Comparison of ENCODE assay signal across 9 mouse cellular contexts in the genomic region with DNA sequence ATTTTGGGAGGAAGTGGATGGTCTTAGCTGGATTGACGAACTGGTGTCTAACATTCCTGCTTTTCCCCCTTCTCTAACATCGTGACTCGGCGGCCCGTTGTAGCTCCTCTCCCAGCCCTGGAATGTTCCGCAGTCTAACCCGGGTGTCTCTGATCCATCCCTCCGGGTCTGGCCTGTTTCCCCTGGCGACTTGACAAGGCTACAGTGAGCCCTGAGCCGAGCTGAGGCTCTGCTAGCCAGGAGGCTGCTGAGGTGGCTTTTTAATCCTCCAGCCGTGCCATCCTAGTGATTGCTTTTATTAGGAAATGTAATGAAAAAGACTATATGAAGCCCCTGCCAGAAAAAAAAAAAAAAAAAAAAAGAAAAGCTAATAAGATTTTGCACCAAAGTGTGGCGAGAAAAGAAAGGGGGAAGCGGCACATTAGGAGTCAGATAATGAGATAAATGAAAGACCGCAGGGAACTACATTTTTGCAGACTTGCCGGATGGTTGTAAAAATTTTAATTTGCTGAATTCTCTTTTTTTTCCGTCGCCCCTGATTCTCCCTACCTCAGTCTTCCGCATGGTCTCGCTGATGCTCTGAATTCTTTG. TPM values are rescaled to one million over a fixed set of nuclear protein-coding genes. Genes with fewer than 3 reads are reported as not detected.
A peak's percentile ranks its signal among the peaks of the same experiment; 100 is the strongest.
DNase-seq lines count a peak whose midpoint lies in the region; ATAC-seq and TF ChIP-seq lines count a peak whose summit lies in the region.
"Had no signal": no experiment of that assay in that cellular context is flagged by ENCODE, and none has a peak within 500 bp of the region (broad histone marks: within the 10 kb centered on the region; RNA-seq: fewer than 3 reads in every experiment).

No protein-coding gene starts in this region.

- no peaks in the 10 kb centered on the region for H3K36me3 ChIP-seq in kidney, adult 2 months (ENCODE audit: control insufficient read depth, insufficient read depth, low read length)
- H3K36me3 ChIP-seq in forebrain, embryonic 16.5 days (ENCODE audit: control insufficient read depth, insufficient read depth) = no peaks in the 10 kb centered on the region

- TF ChIP-seq POLR2A in kidney, adult 2 months (IDR thresholded peaks at IDR 0.05; ENCODE audit: low read depth, low read length) = no peak
- no peak for TF ChIP-seq POLR2A in brain, embryonic 14.5 days (IDR thresholded peaks at IDR 0.05; ENCODE audit: borderline replicate concordance, extremely low read depth, insufficient read depth, insufficient read length, poor library complexity, severe bottlenecking)

- H3K9me3 ChIP-seq in forebrain, embryonic 16.5 days (ENCODE audit: control insufficient read depth, low read length) = no peaks in the 10 kb centered on the region

- no peak for ATAC-seq in forebrain, embryonic 16.5 days
- ATAC-seq in megakaryocyte progenitor cell, adult 5-6 weeks (replicated peaks; ENCODE audit: poor library complexity) = no peak
- ATAC-seq in megakaryocyte-erythroid progenitor cell, adult 5-6 weeks (replicated peaks; ENCODE audit: low FRiP score, low TSS enrichment, poor library complexity, severe bottlenecking) = no peak

- H3K9ac ChIP-seq in forebrain, embryonic 16.5 days (replicated peaks; ENCODE audit: low read depth, low read length) = peak overlapping the region; percentile 42; the same call in 1 of the 2 replicates

- peak; percentile 37 for DNase-seq in kidney, adult 2 months
- DNase-seq in kidney, adult 11 months = no peak
- peak; percentile 78 for DNase-seq in brain, embryonic 14.5 days (ENCODE audit: low read depth)
- DNase-seq in lung, postnatal 4 days = peak; percentile 8 to 34
- no peak for DNase-seq in frontal cortex, postnatal 10 days (ENCODE audit: low spot score in 2 of 2)

- H3K4me2 ChIP-seq in forebrain, embryonic 16.5 days (ENCODE audit: low read length) = peak overlapping the region; percentile 28

- H3K27me3 ChIP-seq in kidney, adult 2 months (replicated peaks; ENCODE audit: control insufficient read depth, insufficient read depth, low read length) = no peaks in the 10 kb centered on the region
- no peaks in the 10 kb centered on the region for H3K27me3 ChIP-seq in forebrain, embryonic 16.5 days (replicated peaks; ENCODE audit: control insufficient read depth, insufficient read depth, low read length)

- no peak for TF ChIP-seq CTCF in kidney, adult 2 months (conservative IDR thresholded peaks at IDR 0.05; ENCODE audit: insufficient read depth, insufficient read length, low read depth, low read length)
- no peak for TF ChIP-seq CTCF in brain, embryonic 14.5 days (IDR thresholded peaks at IDR 0.05; ENCODE audit: borderline replicate concordance, extremely low read depth, insufficient read depth, insufficient read length)

- peaks cover 3% of the 10 kb centered on the region; the same call in 1 of the 2 replicates for H3K4me1 ChIP-seq in kidney, adult 2 months (ENCODE audit: control insufficient read depth, insufficient read depth, low read length)
- peaks cover 42% of the 10 kb centered on the region for H3K4me1 ChIP-seq in forebrain, embryonic 16.5 days (replicated peaks; ENCODE audit: control insufficient read depth, insufficient read depth, low read length)

- H3K4me3 ChIP-seq in kidney, adult 2 months (ENCODE audit: insufficient read depth, low read depth, low read length) = no peak overlapping the region
- H3K4me3 ChIP-seq in forebrain, embryonic 16.5 days (replicated peaks; ENCODE audit: low read length) = peak overlapping the region; percentile 5; the same call in 1 of the 2 replicates
- H3K4me3 ChIP-seq: heart, adult 2 months had no signal

- WGBS in kidney, adult 2 months = 48% methylated on average over 19 of the region's 19 CpGs
- WGBS in forebrain, embryonic 16.5 days = 14% methylated on average over 19 of the region's 19 CpGs

- no peak overlapping the region for H3K27ac ChIP-seq in kidney, adult 2 months (ENCODE audit: insufficient read depth, low read depth, low read length)
- peak overlapping the region; percentile 90 for H3K27ac ChIP-seq in forebrain, embryonic 16.5 days (ENCODE audit: low read length)
- H3K27ac ChIP-seq: heart, adult 2 months had no signal

RNA-seq across cellular contexts. Expression of a gene that starts 12.3 kb away (rescaled TPM):
- polyA plus RNA-seq in kidney, adult 2 months (2012; rRNA removed) = 239 and 257 TPM in 2 replicates
- polyA plus RNA-seq in brain, embryonic 14.5 days (2012; rRNA removed) = 10.0 and 19.2 TPM in 2 replicates
- polyA plus RNA-seq in forebrain, embryonic 16.5 days (2015; fragmentation: Nextera tagmentation; extraction: Ambion mirVana) = 8.6 and 12.6 TPM in 2 replicates
- total RNA-seq in megakaryocyte progenitor cell, adult 5-6 weeks (2015) = not detected in 2 replicates
- total RNA-seq in megakaryocyte progenitor cell, adult 5-6 weeks (2017) = 0.17 and 0.44 TPM in 2 replicates
- not detected in 2 replicates for total RNA-seq in megakaryocyte-erythroid progenitor cell, adult 5-6 weeks (2014; fragmentation: Nextera tagmentation)
- not detected in 2 replicates for total RNA-seq in megakaryocyte-erythroid progenitor cell, adult 5-6 weeks (2017)

RNA-seq across cellular contexts. Expression of a gene that starts 24.4 kb away (rescaled TPM):
- 0.12 and 0.27 TPM in 2 replicates for polyA plus RNA-seq in kidney, adult 2 months (2012; rRNA removed)
- 173 and 174 TPM in 2 replicates for polyA plus RNA-seq in brain, embryonic 14.5 days (2012; rRNA removed)
- polyA plus RNA-seq in forebrain, embryonic 16.5 days (2015; fragmentation: Nextera tagmentation; extraction: Ambion mirVana) = 257 and 284 TPM in 2 replicates
- not detected in 2 replicates for total RNA-seq in megakaryocyte progenitor cell, adult 5-6 weeks (2015)
- not detected in 2 replicates for total RNA-seq in megakaryocyte progenitor cell, adult 5-6 weeks (2017)
- not detected in 2 replicates for total RNA-seq in megakaryocyte-erythroid progenitor cell, adult 5-6 weeks (2014; fragmentation: Nextera tagmentation)
- not detected in 2 replicates for total RNA-seq in megakaryocyte-erythroid progenitor cell, adult 5-6 weeks (2017)

Comparison
In these comparisons a context has a peak if more than half of its experiments do, and no peak if none do; other contexts are left out.
1. DNase-seq: peak in kidney, adult 2 months (single experiment), brain, embryonic 14.5 days (single experiment) and lung, postnatal 4 days (2 of 2); none in kidney, adult 11 months (single experiment) and frontal cortex, postnatal 10 days (0 of 2).
2. RNA of a gene that starts 12.3 kb away (polyA plus RNA-seq): 239 to 257 TPM in kidney, adult 2 months; 8.6 to 12.6 TPM in forebrain, embryonic 16.5 days and 10.0 to 19.2 TPM in brain, embryonic 14.5 days; every median in the first group is over 10 times any median in the second.
3. RNA of a gene that starts 24.4 kb away (polyA plus RNA-seq): 257 to 284 TPM in forebrain, embryonic 16.5 days and 173 to 174 TPM in brain, embryonic 14.5 days; 0.12 to 0.27 TPM in kidney, adult 2 months; every median in the first group is over 100 times any median in the second.